Mouse (Mus musculus): ENCODE data around the gene Spon1.

The Spon1 gene

GRCm38 (mm10) chr7:113780286-113780685 is 14.5 kb downstream of the Spon1 start:
- no peak for DNase-seq (ENCODE audit: low spot score)

- DNase-seq (ENCODE audit: low spot score): no peak
Measured at GRCm38 (mm10) chr7:113791991-113792390, 26.2 kb downstream of the Spon1 start.

- DNase-seq (ENCODE audit: low spot score): no peak
Measured at GRCm38 (mm10) chr7:113792871-113793270, 27.1 kb downstream of the Spon1 start.

GRCm38 (mm10) chr7:113795209-113795608 is 29.4 kb downstream of the Spon1 start:
- no peak for DNase-seq (ENCODE audit: low spot score)

- no peak for DNase-seq (ENCODE audit: low spot score)
Measured at GRCm38 (mm10) chr7:113797134-113797533, 31.3 kb downstream of the Spon1 start.

- no peak for DNase-seq (ENCODE audit: low spot score)
Measured at GRCm38 (mm10) chr7:113798605-113799255, 32.9 kb downstream of the Spon1 start.

- DNase-seq (ENCODE audit: low spot score): no peak
Measured at GRCm38 (mm10) chr7:113809781-113810180, 44.0 kb downstream of the Spon1 start.

- no peak for DNase-seq (ENCODE audit: low spot score)
Measured at GRCm38 (mm10) chr7:113811376-113812158, 45.8 kb downstream of the Spon1 start.

- no peak for DNase-seq (ENCODE audit: low spot score)
Measured at GRCm38 (mm10) chr7:113814101-113814779, 48.4 kb downstream of the Spon1 start.

- no peak for DNase-seq (ENCODE audit: low spot score)
Measured at GRCm38 (mm10) chr7:113815726-113816125, 49.9 kb downstream of the Spon1 start.

- DNase-seq (ENCODE audit: low spot score): no peak
Measured at GRCm38 (mm10) chr7:113816827-113817334, 51.1 kb downstream of the Spon1 start.

GRCm38 (mm10) chr7:113818116-113818515 is 52.3 kb downstream of the Spon1 start:
- no peak for DNase-seq (ENCODE audit: low spot score)

- no peak for DNase-seq (ENCODE audit: low spot score)
Measured at GRCm38 (mm10) chr7:113820213-113820612, 54.4 kb downstream of the Spon1 start.

- no peak for DNase-seq (ENCODE audit: low spot score)
Measured at GRCm38 (mm10) chr7:113823026-113823425, 57.2 kb downstream of the Spon1 start.

GRCm38 (mm10) chr7:113824651-113825050 is 58.9 kb downstream of the Spon1 start:
- no peak for DNase-seq (ENCODE audit: low spot score)

GRCm38 (mm10) chr7:113825498-113826205 is 59.9 kb downstream of the Spon1 start:
- no peak for DNase-seq (ENCODE audit: low spot score)

GRCm38 (mm10) chr7:113826510-113826909 is 60.7 kb downstream of the Spon1 start:
- DNase-seq (ENCODE audit: low spot score): no peak

- no peak for DNase-seq (ENCODE audit: low spot score)
Measured at GRCm38 (mm10) chr7:113828122-113828571, 62.3 kb downstream of the Spon1 start.

GRCm38 (mm10) chr7:113828576-113828975 is 62.8 kb downstream of the Spon1 start:
- DNase-seq (ENCODE audit: low spot score): no peak

- DNase-seq (ENCODE audit: low spot score): no peak
Measured at GRCm38 (mm10) chr7:113837151-113837550, 71.4 kb downstream of the Spon1 start.

GRCm38 (mm10) chr7:113839431-113839830 is 73.6 kb downstream of the Spon1 start:
- no peak for DNase-seq (ENCODE audit: low spot score)

- no peak for DNase-seq (ENCODE audit: low spot score)
Measured at GRCm38 (mm10) chr7:113841521-113841920, 75.7 kb downstream of the Spon1 start.

Data from ovary, postnatal 10 days (tissue).